Mouse (Mus musculus) kidney, postnatal 14 days (tissue): ENCODE results near the gene Fam219b.

Experiments used
- DNase-seq: peaks from one replicate; pipeline ENCODE4 v3.0.0; 2022; ENCODE audit warnings: mixed read lengths

The Fam219b gene

GRCm38 (mm10) chr9:57566846-57567245 lies 29.5 kb downstream of the Fam219b start:
- peak; percentile 85 for DNase-seq

DNA sequence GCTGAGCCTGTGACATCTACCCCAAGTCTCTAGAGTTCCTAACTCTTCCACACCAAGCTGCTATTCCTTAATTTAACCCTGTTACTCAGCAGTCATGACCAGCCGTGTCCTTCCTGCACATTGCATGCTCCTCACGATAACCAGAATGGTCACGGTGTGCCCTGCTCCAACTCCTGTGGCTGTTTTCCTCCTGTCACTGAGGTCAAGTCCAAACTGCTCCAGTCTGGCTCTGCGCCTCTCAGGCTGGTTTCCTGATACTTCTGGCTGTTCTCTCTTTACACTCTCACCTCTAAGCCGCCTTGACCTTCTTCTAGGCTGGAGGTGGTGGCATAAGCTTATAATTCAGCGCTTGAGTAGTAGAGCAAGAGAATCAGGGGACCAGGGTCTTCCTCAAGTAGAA lies 31.2 kb downstream of the Fam219b start:
- DNase-seq: no peak

- DNase-seq: no peak
Measured at GRCm38 (mm10) chr9:57574397-57574796, 37.1 kb downstream of the Fam219b start.

- DNase-seq: no peak
Measured at GRCm38 (mm10) chr9:57575577-57575976, 38.2 kb downstream of the Fam219b start.

DNA sequence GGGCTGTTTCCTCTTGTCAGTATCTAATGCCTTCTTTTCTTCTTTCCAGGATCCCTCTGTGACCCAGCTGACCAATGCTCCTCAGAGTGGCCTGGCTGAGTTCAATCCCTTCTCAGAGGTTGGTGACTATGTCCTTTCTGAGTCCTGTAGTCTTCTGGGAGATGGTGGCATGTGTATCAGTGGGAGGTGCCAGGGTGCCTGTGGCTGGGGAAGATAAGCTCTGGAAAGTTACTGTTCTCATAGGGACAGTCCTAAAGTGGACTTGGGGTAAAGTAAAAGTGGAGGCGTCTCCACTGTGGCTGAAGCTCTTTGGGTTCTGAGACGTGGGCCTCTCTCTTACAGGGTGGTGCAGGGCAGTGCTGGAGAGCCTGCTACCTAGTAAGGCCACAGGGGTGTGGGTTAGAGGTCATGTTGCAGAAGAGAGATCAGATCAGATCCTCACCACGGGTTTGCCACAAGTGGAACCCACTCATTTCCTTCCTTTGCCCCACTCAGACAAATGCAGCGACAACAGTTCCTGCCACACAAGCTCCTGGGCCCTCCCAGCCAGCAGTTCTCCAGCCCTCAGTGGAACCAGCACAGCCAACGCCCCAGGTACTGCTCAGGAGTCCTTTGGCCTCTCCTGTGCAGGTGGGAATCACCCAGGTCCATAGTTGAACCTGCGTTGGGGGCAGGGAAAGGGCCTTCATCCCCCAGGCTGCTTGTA lies 40.0 kb downstream of the Fam219b start:
- DNase-seq: no peak

DNA sequence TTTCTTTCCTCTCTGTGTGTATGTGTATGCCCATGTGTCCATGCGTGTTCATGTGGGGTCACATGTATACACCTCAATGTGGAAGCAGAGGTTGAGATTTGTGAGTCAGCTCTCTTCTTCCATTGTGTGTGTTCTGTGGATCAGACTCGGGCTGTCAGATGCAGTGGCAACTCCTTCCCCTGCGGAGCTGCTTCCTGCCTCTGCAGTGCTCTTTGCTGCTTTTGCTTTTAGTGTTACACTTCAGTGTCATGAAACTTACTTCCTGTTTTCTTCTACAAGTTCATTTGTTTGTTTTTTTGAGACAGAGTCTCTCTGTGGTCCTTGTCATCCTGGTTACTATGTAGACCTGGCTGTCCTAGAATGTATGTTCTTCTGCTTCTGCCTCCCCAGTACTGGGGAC lies 47.7 kb downstream of the Fam219b start:
- no peak for DNase-seq

- peak; percentile 90 for DNase-seq
Measured at GRCm38 (mm10) chr9:57589224-57590126, 52.1 kb downstream of the Fam219b start, which contains the start of gene Ulk3. Gene Ulk3, plus strand, starts transcription at chr9:57589452.

DNA sequence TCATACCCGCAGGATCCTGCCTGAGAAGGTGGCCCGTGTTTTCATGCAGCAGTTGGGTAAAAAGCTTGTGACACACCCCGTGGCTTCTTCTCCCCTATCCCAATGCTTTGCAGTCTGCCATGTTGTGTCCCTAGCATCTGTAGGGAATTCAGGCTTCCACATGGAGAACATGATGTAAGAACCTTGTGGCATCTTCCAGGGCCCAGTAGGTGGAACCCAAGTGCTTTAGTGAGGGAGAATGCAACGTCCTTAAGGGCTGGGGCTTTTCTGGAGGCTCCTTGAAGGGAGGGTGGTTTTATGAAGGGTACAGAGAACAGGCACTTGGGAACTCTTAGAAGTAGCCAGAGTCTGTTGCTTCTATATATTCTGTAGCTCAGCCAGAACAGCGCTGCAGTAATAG lies 53.4 kb downstream of the Fam219b start:
- DNase-seq: no peak
